In the genomic region with DNA sequence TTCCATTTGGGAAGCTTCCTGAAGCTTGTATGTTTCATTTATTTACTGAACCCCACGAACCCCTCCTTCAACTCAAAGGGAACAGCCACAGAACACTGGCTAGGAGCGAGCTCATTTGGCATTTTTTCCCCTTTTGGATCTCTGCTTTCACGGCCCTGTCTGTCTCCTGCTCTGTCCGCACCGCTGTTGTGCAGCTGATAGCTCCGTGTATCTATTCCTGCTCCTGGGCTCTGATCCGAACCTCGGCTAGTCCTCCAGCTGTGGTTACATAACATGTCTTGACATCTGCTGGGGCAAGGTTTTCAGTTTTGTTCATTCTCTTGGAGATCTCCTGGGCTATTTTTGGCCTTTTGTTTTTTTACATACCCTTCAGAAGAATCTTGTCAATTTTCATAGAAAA, we compare ENCODE assay signal across 27 mouse cellular contexts.
DNase-seq lines count a peak whose midpoint lies in the region; ATAC-seq and TF ChIP-seq lines count a peak whose summit lies in the region.
"Had no signal": no experiment of that assay in that cellular context is flagged by ENCODE, and none has a peak within 500 bp of the region (broad histone marks: within the 10 kb centered on the region; RNA-seq: fewer than 3 reads in every experiment).

No protein-coding gene starts in this region.

- intact Hi-C loops in heart, adult 2 months (cut with DNase I), result no loop called here

- no peaks in the 10 kb centered on the region for H3K4me1 ChIP-seq in embryonic facial prominence, embryonic 14.5 days (ENCODE audit: control insufficient read depth, insufficient read depth, low read length)
- peaks cover 15% of the 10 kb centered on the region for H3K4me1 ChIP-seq in embryonic facial prominence, embryonic 10.5 days
- H3K4me1 ChIP-seq in heart, adult 2 months (ENCODE audit: control insufficient read depth, insufficient read depth, low read length), result no peaks in the 10 kb centered on the region
- H3K4me1 ChIP-seq in midbrain, embryonic 10.5 days, result no peaks in the 10 kb centered on the region
- H3K4me1 ChIP-seq: embryonic facial prominence, embryonic 12.5 days; limb, embryonic 13.5 days; lung, embryonic 15.5 days; megakaryocyte, embryonic 14.5 days; midbrain, embryonic 13.5 days; neural tube, embryonic 13.5 days; stomach, embryonic 15.5 days had no signal

- TF ChIP-seq CTCF in heart, adult 2 months (IDR thresholded peaks at IDR 0.05), result no peak

- H3K27ac ChIP-seq in embryonic facial prominence, embryonic 14.5 days (replicated peaks; ENCODE audit: low read depth, low read length), result no peak overlapping the region
- no peak overlapping the region for H3K27ac ChIP-seq in embryonic facial prominence, embryonic 10.5 days (replicated peaks)
- H3K27ac ChIP-seq in heart, adult 2 months, result no peak overlapping the region
- no peak overlapping the region for H3K27ac ChIP-seq in midbrain, embryonic 10.5 days (replicated peaks)
- H3K27ac ChIP-seq: embryonic facial prominence, embryonic 12.5 days; hindbrain, embryonic 14.5 days; limb, embryonic 13.5 days; lung, embryonic 15.5 days; midbrain, embryonic 13.5 days; neural tube, embryonic 13.5 days; stomach, embryonic 15.5 days had no signal

- TF ChIP-seq POLR2A in heart, adult 2 months (IDR thresholded peaks at IDR 0.05; ENCODE audit: insufficient read depth, low read depth, low read length), result no peak

- peak; percentile 10 for DNase-seq in embryonic facial prominence, embryonic 14.5 days (ENCODE audit: low spot score)
- no peak for DNase-seq in embryonic facial prominence, embryonic 10.5 days (ENCODE audit: low spot score)
- peak; percentile 5 to 16 for DNase-seq in heart, adult 9 months (ENCODE audit: low spot score in 2 of 2)
- DNase-seq in heart, adult 2 months, result no peak
- DNase-seq in retina, postnatal 1 day, result peak; percentile 35
- no peak for DNase-seq in retina, embryonic 14.5 days (ENCODE audit: low spot score)
- no peak for DNase-seq in midbrain, embryonic 10.5 days (ENCODE audit: low spot score)
- DNase-seq: adrenal gland, postnatal 14 days; cerebellum, adult 11-12 months; cerebellum, adult 9-11 months; kidney, adult 9 months; kidney, postnatal 10 days; layer of hippocampus, adult 9-11 months; lung, postnatal 4 days; right cerebral cortex, postnatal 14 days had no signal

- H3K4me2 ChIP-seq in embryonic facial prominence, embryonic 14.5 days (ENCODE audit: low read depth, low read length), result no peak overlapping the region
- H3K4me2 ChIP-seq: embryonic facial prominence, embryonic 12.5 days; hindbrain, embryonic 14.5 days; limb, embryonic 13.5 days; liver, embryonic 11.5 days; lung, embryonic 15.5 days; midbrain, embryonic 13.5 days; neural tube, embryonic 13.5 days; stomach, embryonic 15.5 days had no signal

- H3K4me3 ChIP-seq in embryonic facial prominence, embryonic 14.5 days (ENCODE audit: low read depth, low read length), result no peak overlapping the region
- no peak overlapping the region for H3K4me3 ChIP-seq in embryonic facial prominence, embryonic 10.5 days
- no peak overlapping the region for H3K4me3 ChIP-seq in heart, adult 2 months
- no peak overlapping the region for H3K4me3 ChIP-seq in midbrain, embryonic 10.5 days
- H3K4me3 ChIP-seq: embryonic facial prominence, embryonic 12.5 days; limb, embryonic 13.5 days; lung, embryonic 15.5 days; megakaryocyte, embryonic 14.5 days; midbrain, embryonic 13.5 days; neural tube, embryonic 13.5 days; stomach, embryonic 15.5 days had no signal

- H3K27me3 ChIP-seq in embryonic facial prominence, embryonic 14.5 days (replicated peaks; ENCODE audit: control insufficient read depth, insufficient read depth, low read length), result no peaks in the 10 kb centered on the region
- no peaks in the 10 kb centered on the region for H3K27me3 ChIP-seq in embryonic facial prominence, embryonic 10.5 days (replicated peaks; ENCODE audit: low read depth, poor library complexity, severe bottlenecking)
- H3K27me3 ChIP-seq in heart, adult 2 months (ENCODE audit: control insufficient read depth, insufficient read depth, low read length), result no peaks in the 10 kb centered on the region
- no peaks in the 10 kb centered on the region for H3K27me3 ChIP-seq in midbrain, embryonic 10.5 days (ENCODE audit: low read depth, poor library complexity, severe bottlenecking)
- H3K27me3 ChIP-seq: embryonic facial prominence, embryonic 12.5 days; limb, embryonic 13.5 days; lung, embryonic 15.5 days; megakaryocyte, embryonic 14.5 days; midbrain, embryonic 13.5 days; neural tube, embryonic 13.5 days; Patski; stomach, embryonic 15.5 days had no signal

- no peak for ATAC-seq in embryonic facial prominence, embryonic 14.5 days (ENCODE audit: low read depth)
- ATAC-seq: forebrain, embryonic 16.5 days; intestine, postnatal 0 days; midbrain, embryonic 13.5 days; Patski had no signal

- no peak for TF ChIP-seq EP300 in heart, adult 2 months (IDR thresholded peaks at IDR 0.05; ENCODE audit: insufficient read depth, low read depth, low read length)

- H3K36me3 ChIP-seq in embryonic facial prominence, embryonic 14.5 days (ENCODE audit: control insufficient read depth, insufficient read depth, low read length), result no peaks in the 10 kb centered on the region
- H3K36me3 ChIP-seq in embryonic facial prominence, embryonic 10.5 days (replicated peaks), result no peaks in the 10 kb centered on the region
- H3K36me3 ChIP-seq in heart, adult 2 months (ENCODE audit: control insufficient read depth, insufficient read depth, low read length), result no peaks in the 10 kb centered on the region
- no peaks in the 10 kb centered on the region for H3K36me3 ChIP-seq in midbrain, embryonic 10.5 days
- H3K36me3 ChIP-seq: embryonic facial prominence, embryonic 12.5 days; limb, embryonic 13.5 days; lung, embryonic 15.5 days; midbrain, embryonic 13.5 days; neural tube, embryonic 13.5 days; stomach, embryonic 15.5 days had no signal

- no peak overlapping the region for H3K9ac ChIP-seq in embryonic facial prominence, embryonic 14.5 days (ENCODE audit: low read depth, low read length)
- no peak overlapping the region for H3K9ac ChIP-seq in heart, adult 2 months (ENCODE audit: low read depth, low read length)
- H3K9ac ChIP-seq: embryonic facial prominence, embryonic 12.5 days; hindbrain, embryonic 14.5 days; limb, embryonic 13.5 days; lung, embryonic 15.5 days; midbrain, embryonic 13.5 days; neural tube, embryonic 13.5 days; stomach, embryonic 15.5 days had no signal

- H3K79me2 ChIP-seq in heart, adult 2 months (replicated peaks; ENCODE audit: control insufficient read depth, insufficient read depth, low read length), result no peaks in the 10 kb centered on the region

- WGBS in embryonic facial prominence, embryonic 14.5 days, result 26% methylated on average over 8 of the region's 8 CpGs
- 29% methylated on average over 8 of the region's 8 CpGs for WGBS in embryonic facial prominence, embryonic 10.5 days
- WGBS in heart, adult 2 months, result 29% methylated on average over 8 of the region's 8 CpGs
- WGBS in midbrain, embryonic 10.5 days, result 78% methylated on average over 8 of the region's 8 CpGs

- no peaks in the 10 kb centered on the region for H3K9me3 ChIP-seq in embryonic facial prominence, embryonic 14.5 days (ENCODE audit: control insufficient read depth, low read length)
- H3K9me3 ChIP-seq in embryonic facial prominence, embryonic 10.5 days, result no peaks in the 10 kb centered on the region
- no peaks in the 10 kb centered on the region for H3K9me3 ChIP-seq in midbrain, embryonic 10.5 days (replicated peaks)
- H3K9me3 ChIP-seq: embryonic facial prominence, embryonic 12.5 days; limb, embryonic 13.5 days; lung, embryonic 15.5 days; midbrain, embryonic 13.5 days; neural tube, embryonic 13.5 days; stomach, embryonic 15.5 days had no signal

Comparison
In these comparisons a context has a peak if more than half of its experiments do, and no peak if none do; other contexts are left out.
1. DNase-seq: peak in embryonic facial prominence, embryonic 14.5 days (single experiment), heart, adult 9 months (2 of 2) and retina, postnatal 1 day (single experiment); none in embryonic facial prominence, embryonic 10.5 days (single experiment), heart, adult 2 months (0 of 2), retina, embryonic 14.5 days (single experiment) and midbrain, embryonic 10.5 days (single experiment).